Mouse (Mus musculus) kidney, adult 11 months (tissue): ENCODE measurements around the gene Habp4.
A peak's percentile ranks its signal among the peaks of the same experiment; 100 is the strongest.

Experiments used
- DNase-seq: peaks from one replicate; pipeline ENCODE4 v3.0.0; 2022

Gene Habp4

DNA sequence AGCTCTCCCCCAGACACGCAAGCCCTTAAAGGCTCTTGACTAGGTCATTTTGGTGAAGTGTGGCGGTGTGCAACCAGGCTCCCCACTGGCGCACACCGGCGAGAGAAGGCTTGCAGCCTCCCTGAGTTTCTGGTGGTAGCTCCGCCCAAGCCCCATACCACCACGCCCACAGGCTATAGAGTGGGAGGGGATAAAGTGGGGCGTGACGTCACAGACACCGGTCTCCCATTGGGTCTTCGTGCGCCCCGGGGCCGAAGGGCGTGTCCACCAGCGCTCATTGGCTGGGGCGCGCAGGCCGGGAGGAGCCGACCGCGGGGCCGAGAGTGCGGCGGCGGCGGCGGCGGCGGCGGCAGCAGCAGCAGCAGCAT, at the start of gene Habp4:
TSS of gene Habp4 (plus strand) at position 277 of the 368 bp plus-strand sequence.
- peak; percentile 98 for DNase-seq

GRCm38 (mm10) chr13:64117442-64117841, 44.2 kb upstream of the Habp4 start:
- no peak for DNase-seq

DNA sequence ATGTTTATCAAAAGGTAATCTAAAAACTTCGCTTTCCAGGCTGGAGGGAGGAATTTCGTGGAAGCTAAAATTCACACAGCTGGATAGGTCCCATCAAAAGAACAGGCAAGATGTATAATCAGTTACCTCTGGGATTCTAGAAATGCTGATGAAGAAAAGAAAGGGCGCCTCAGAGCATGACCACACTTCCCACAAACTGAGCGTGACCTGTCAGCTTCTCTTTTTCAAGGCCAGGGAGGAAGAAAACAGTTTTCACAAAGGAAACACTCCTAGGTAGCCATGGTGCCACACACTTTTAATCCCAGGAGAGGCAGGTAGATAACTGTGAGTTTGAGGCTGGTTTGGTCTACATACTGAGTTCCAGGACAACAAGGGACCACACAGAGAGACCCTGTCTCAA, 40.9 kb upstream of the Habp4 start:
- no peak for DNase-seq

- DNase-seq, result peak; percentile 47
Observed at GRCm38 (mm10) chr13:64123491-64124188, 38.0 kb upstream of the Habp4 start.

- DNase-seq, result no peak
Observed at GRCm38 (mm10) chr13:64124886-64125285, 36.7 kb upstream of the Habp4 start.

DNA sequence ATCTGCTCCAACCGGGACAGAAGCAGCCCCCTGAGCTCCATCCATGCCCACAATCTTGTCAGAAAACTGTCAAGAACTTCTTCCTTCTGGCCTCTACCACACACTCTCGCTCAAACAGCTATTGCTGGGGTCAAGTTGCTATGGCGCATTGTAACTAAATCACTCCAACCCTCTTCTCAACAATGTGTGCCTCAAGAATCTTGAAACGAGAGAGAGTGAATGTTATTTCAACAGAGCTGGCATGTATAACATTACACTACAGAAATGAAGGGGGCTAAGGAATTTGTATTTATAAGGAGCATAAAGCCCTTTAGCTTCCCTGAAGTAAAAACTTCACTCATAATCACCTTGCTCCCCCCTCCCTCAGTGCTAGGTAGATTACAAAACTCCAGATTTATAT, 35.3 kb upstream of the Habp4 start:
- no peak for DNase-seq

DNA sequence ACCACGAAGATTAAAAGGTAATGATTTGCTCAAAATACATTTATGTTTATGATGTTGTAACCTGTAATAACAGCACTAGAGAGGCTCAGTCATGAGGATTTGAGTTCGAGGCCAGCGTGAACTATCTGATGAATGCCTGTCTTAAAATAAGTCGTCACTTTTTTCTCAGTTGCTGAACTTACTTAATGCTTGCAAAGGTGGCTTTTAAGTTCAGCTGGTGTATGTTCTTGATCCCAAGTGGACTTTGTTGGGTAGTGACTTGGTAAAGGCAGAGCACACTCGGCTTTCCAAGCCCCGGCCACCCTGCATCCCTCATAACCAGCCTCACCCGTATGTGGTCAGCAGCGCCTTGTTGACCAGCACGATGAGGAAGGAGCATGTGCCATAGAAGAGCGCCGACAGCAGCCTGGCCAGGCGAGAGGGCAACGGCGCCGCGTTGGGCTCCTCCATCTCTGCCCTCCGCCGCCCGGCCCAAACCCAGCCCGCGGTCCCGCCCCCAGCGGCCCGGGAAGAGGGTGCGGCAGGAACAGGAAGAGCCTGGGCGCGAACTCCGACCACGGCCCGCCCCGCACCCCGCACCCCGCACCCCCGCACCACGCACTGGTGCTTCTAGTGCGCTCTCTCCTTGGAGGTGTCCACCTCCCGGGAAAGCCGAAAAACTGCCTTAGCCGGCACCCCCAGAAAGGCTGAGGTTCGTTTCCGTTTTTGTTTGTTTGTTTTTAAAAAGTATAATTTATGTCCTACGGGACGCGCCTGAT, 32.6 kb upstream of the Habp4 start, which contains the start of gene Slc35d2:
TSS of gene Slc35d2 (minus strand) at position 511 of the 758 bp plus-strand sequence.
- DNase-seq, result peak; percentile 60

DNA sequence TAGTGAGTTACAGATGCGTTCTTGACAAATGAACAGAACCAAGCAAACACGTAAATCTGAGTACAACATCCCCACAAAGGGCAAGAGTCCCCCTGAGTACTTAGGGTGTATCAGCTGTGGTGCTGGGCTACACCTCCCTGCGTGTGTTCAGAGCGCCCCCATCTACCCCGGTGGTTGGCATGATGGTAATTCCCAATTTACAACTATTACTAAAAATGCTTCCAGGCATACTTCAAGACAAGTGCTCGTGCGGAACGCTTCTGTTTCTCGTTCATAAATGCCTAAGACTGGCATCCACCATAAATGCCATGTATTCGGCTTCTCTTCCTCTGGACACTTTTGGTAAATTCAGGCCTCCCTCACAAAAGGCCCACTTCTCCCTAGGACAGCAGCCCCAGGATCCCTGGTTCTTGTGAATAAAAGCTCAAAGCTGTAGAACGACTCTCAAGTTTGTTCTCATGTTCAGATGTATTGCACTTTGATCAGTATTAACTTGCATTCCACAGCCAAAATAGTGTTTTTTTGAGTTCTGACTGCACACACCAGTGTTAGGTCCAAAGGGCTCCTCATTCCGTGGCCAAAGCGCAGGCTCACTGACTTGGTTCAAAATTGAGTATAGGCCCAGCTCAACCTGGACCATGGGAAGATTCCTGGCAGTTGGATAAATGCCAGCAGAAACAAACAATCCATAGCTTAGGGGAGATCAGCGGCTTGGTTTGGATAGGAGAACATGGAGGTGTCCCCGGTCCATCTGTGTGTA, 31.8 kb upstream of the Habp4 start:
- peak; percentile 84 for DNase-seq

- DNase-seq, result no peak
Observed at GRCm38 (mm10) chr13:64150121-64150520, 11.5 kb upstream of the Habp4 start.

DNA sequence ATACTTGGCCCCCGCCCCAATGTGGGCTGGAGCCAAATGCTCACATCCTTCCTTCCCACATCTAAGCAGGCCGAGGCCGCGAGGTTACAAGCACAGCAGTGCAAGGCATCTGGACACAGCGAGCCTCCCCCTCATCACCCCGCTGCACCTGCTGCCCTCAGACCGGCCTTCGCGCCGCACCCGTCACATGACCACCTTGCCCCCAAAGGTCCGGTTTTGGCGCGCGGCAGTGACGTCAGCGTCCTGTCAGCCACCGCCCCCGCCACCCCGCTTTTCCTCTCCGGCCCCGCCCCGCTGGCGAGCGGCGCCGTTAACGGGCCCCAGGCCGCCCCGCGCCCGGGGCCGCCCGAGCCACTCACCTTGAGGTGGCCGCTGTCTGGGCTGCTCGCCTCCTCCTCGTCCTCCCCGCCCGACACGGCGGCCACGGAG, 9.4 kb upstream of the Habp4 start:
- peak; percentile 85 for DNase-seq

DNA sequence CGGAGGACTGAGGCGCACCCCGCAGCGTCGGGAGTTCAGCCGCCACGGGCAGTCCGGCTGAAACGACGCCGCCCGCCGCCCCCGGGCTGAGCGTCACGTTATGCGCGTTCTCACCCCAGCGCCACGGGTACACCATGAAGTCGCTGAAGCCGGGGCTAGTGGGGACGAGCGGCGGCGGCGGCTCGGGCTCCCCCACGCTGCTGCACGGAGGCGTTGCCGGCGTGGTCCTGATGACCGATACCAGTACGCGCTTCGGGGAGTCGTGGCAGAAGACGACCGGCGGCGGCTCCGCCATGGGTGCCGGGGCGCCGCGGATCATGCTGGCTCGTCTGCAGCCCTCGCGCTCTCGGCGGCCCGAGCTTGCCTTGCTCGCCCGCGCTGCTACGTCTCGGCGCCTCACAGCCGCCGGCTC, 8.9 kb upstream of the Habp4 start:
- no peak for DNase-seq

GRCm38 (mm10) chr13:64153083-64153682, 8.4 kb upstream of the Habp4 start, which contains the start of gene Zfp367:
Zfp367 (minus strand) TSS chr13:64153202.
- DNase-seq, result peak; percentile 99

- peak; percentile 90 for DNase-seq
Observed at GRCm38 (mm10) chr13:64153751-64154267, 7.8 kb upstream of the Habp4 start.

- no peak for DNase-seq
Observed at GRCm38 (mm10) chr13:64154651-64155050, 7.0 kb upstream of the Habp4 start.

DNA sequence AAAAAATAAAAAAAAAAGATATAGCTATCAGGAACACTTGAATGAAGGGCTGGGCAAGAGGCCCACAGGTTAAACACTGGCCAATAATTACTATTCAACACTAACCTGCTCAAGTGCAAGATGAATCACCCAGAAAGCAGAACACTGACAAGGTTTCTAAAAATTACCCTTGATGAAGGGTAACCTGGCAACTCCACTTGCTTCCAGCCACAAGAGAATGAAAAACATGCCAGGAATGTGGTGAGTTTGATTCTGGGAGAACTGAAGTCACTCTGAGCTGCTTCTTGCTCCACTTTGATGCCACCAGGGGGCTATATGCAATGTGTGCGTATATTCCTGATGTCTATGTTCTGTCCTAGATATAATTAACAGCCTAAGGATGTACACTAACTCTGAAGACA, 6.5 kb upstream of the Habp4 start:
- peak; percentile 68 for DNase-seq

GRCm38 (mm10) chr13:64156966-64157365, 4.7 kb upstream of the Habp4 start:
- no peak for DNase-seq

GRCm38 (mm10) chr13:64161916-64162611, 440 bp downstream of the Habp4 start:
- DNase-seq, result peak; percentile 34

GRCm38 (mm10) chr13:64162626-64163025, 1.0 kb downstream of the Habp4 start:
- peak; percentile 17 for DNase-seq

DNA sequence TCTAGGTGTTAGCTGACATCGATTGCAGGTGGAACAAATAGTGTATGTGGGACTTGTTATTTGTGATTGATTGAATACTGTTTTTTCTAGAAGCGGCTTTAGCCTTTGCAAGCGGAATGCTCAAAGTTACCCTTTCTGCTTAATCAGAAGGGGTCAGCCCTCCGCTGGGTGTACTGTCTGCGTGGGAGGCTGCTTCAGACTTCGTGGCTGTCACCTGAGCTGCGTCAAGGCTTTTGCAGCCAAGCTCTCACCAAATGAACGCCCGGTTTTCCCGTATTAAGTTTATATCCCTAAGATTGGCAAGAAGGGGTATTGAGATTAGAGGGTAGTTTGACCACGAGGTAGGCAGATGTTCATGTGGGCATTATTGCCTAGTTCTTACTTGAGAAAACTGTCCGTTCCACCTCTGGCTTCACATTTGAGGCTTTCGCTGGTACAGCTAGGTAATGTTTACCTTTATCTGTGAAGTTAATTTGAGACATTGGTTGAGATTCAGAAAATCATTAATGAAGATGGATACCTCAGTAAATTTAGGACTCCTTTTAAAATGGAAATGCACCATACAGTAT, 1.6 kb downstream of the Habp4 start:
- no peak for DNase-seq

DNA sequence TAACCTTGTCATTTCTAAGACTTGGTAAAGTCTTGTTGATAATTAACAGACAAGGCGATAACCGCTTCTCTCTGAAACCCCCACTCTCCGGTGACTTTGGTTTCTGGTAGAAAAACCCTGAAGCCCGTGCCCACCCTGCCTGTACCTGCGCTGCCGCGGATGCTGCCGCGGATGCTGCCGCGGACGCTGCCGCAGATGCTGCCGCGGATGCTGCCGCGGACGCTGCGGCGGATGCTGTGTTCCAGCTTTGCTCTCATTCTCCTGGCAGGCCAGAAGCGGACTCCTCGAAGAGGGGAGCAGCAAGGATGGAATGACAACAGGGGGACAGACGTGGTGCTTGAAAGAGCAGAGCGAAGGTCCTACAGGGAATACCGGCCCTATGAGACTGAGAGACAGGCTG, 8.1 kb downstream of the Habp4 start:
- DNase-seq, result no peak

- DNase-seq, result no peak
Observed at GRCm38 (mm10) chr13:64178000-64178399, 16.4 kb downstream of the Habp4 start.
